ENCODE assay signal across 17 mouse cellular contexts in the genomic region with DNA sequence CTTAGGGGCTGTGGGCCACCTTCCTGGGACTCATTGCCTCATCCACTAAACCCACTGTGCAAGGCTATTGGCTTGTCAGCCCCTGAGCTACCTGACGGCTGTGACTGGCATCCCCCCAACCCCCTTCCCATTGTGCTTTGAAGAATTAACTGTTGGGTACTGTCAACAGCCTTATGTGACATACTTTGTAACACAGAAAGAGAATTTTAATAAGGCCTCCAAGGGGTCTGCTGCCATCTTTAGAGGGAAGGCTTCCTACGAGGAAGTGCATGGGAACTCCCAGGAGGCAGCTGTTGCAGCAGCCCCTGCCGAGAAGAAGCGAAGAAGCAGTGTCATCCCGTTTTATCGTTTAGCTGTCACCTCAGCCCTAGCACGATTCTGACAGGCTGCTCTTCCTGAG.
DNase-seq lines count a peak whose midpoint lies in the region; ATAC-seq lines count a peak whose summit lies in the region.
"Had no signal": no experiment of that assay in that cellular context is flagged by ENCODE, and none has a peak within 500 bp of the region (broad histone marks: within the 10 kb centered on the region; RNA-seq: fewer than 3 reads in every experiment).

No protein-coding gene starts in this region.

- no peak overlapping the region for H3K4me3 ChIP-seq in forebrain, embryonic 13.5 days
- H3K4me3 ChIP-seq in forebrain, embryonic 11.5 days (ENCODE audit: low read depth, low read length), result no peak overlapping the region
- H3K4me3 ChIP-seq in neural tube, embryonic 12.5 days, result no peak overlapping the region
- H3K4me3 ChIP-seq in neural tube, embryonic 15.5 days (replicated peaks), result no peak overlapping the region
- H3K4me3 ChIP-seq in macrophage (ENCODE audit: inconsistent target), result no peak overlapping the region
- H3K4me3 ChIP-seq: embryonic facial prominence, embryonic 13.5 days had no signal

- H3K79me2 ChIP-seq in macrophage (ENCODE audit: inconsistent target), result no peaks in the 10 kb centered on the region

- no peak overlapping the region for H3K9ac ChIP-seq in forebrain, embryonic 13.5 days
- H3K9ac ChIP-seq in forebrain, embryonic 11.5 days (ENCODE audit: low read length), result no peak overlapping the region
- no peak overlapping the region for H3K9ac ChIP-seq in neural tube, embryonic 12.5 days
- H3K9ac ChIP-seq in neural tube, embryonic 15.5 days (replicated peaks), result no peak overlapping the region
- H3K9ac ChIP-seq: embryonic facial prominence, embryonic 13.5 days had no signal

- H3K9me3 ChIP-seq in forebrain, embryonic 13.5 days (replicated peaks), result no peaks in the 10 kb centered on the region
- no peaks in the 10 kb centered on the region for H3K9me3 ChIP-seq in forebrain, embryonic 11.5 days (ENCODE audit: control insufficient read depth, low read length)
- peaks cover 5% of the 10 kb centered on the region for H3K9me3 ChIP-seq in neural tube, embryonic 12.5 days
- H3K9me3 ChIP-seq in neural tube, embryonic 15.5 days (replicated peaks), result no peaks in the 10 kb centered on the region
- H3K9me3 ChIP-seq: embryonic facial prominence, embryonic 13.5 days had no signal

- peak; percentile 59; the same call in 1 of the 2 replicates for ATAC-seq in forebrain, embryonic 13.5 days
- ATAC-seq in forebrain, embryonic 11.5 days (replicated peaks; ENCODE audit: low FRiP score), result no peak
- no peak for ATAC-seq in neural tube, embryonic 12.5 days (ENCODE audit: low FRiP score, low read depth)
- ATAC-seq in neural tube, embryonic 15.5 days (ENCODE audit: low FRiP score), result no peak

- DNase-seq in forebrain, embryonic 11.5 days (ENCODE audit: low spot score), result no peak
- peak; percentile 62 for DNase-seq in retina, postnatal 1 day
- no peak for DNase-seq in urinary bladder, postnatal 36 days (ENCODE audit: low spot score in 2 of 2)
- no peak for DNase-seq in urinary bladder, postnatal 10 days (ENCODE audit: low spot score)
- DNase-seq: adrenal gland, adult 2 months; cerebellum, adult 2 months; kidney, adult 18-20 months; kidney, postnatal 25 days; lung, postnatal 14 days; right cerebral cortex, postnatal 25 days; thymus, postnatal 25 days had no signal

- no peaks in the 10 kb centered on the region for H3K27me3 ChIP-seq in forebrain, embryonic 13.5 days
- no peaks in the 10 kb centered on the region for H3K27me3 ChIP-seq in forebrain, embryonic 11.5 days (ENCODE audit: control insufficient read depth, insufficient read depth, low read length)
- H3K27me3 ChIP-seq in neural tube, embryonic 12.5 days (replicated peaks), result no peaks in the 10 kb centered on the region
- 0 out of 2 replicates have a peak, but pooled peaks cover 3% of the 10 kb centered on the region for H3K27me3 ChIP-seq in neural tube, embryonic 15.5 days (replicated peaks)

- no peaks in the 10 kb centered on the region for H3K36me3 ChIP-seq in forebrain, embryonic 13.5 days (ENCODE audit: poor library complexity, severe bottlenecking)
- H3K36me3 ChIP-seq in forebrain, embryonic 11.5 days (ENCODE audit: control insufficient read depth, insufficient read depth, low read length), result no peaks in the 10 kb centered on the region
- no peaks in the 10 kb centered on the region for H3K36me3 ChIP-seq in neural tube, embryonic 12.5 days
- no peaks in the 10 kb centered on the region for H3K36me3 ChIP-seq in neural tube, embryonic 15.5 days
- H3K36me3 ChIP-seq in macrophage (ENCODE audit: inconsistent target), result no peaks in the 10 kb centered on the region
- H3K36me3 ChIP-seq: embryonic facial prominence, embryonic 13.5 days had no signal

- WGBS in forebrain, embryonic 13.5 days, result 25% methylated on average over 7 of the region's 7 CpGs
- 39% methylated on average over 7 of the region's 7 CpGs for WGBS in forebrain, embryonic 11.5 days
- WGBS in neural tube, embryonic 12.5 days, result 37% methylated on average over 7 of the region's 7 CpGs
- 31% methylated on average over 7 of the region's 7 CpGs for WGBS in neural tube, embryonic 15.5 days
- WGBS in macrophage (ENCODE audit: missing documents), result 39% methylated on average over 7 of the region's 7 CpGs

- H3K4me2 ChIP-seq in forebrain, embryonic 13.5 days, result no peak overlapping the region
- H3K4me2 ChIP-seq in forebrain, embryonic 11.5 days (ENCODE audit: low read depth, low read length, severe bottlenecking), result no peak overlapping the region
- no peak overlapping the region for H3K4me2 ChIP-seq in neural tube, embryonic 12.5 days (replicated peaks)
- H3K4me2 ChIP-seq in neural tube, embryonic 15.5 days, result no peak overlapping the region
- H3K4me2 ChIP-seq: embryonic facial prominence, embryonic 13.5 days had no signal

- H3K27ac ChIP-seq in forebrain, embryonic 13.5 days, result no peak overlapping the region
- no peak overlapping the region for H3K27ac ChIP-seq in forebrain, embryonic 11.5 days (ENCODE audit: low read depth, low read length)
- 0 out of 2 replicates have a peak overlapping the region, but pooled peaks have one; percentile 8 for H3K27ac ChIP-seq in neural tube, embryonic 12.5 days
- no peak overlapping the region for H3K27ac ChIP-seq in neural tube, embryonic 15.5 days (replicated peaks)
- peak overlapping the region; percentile 57 for H3K27ac ChIP-seq in macrophage
- H3K27ac ChIP-seq: embryonic facial prominence, embryonic 13.5 days; stomach, postnatal 0 days had no signal

- peaks cover 20% of the 10 kb centered on the region for H3K4me1 ChIP-seq in forebrain, embryonic 13.5 days
- no peaks in the 10 kb centered on the region; the same call in none of the 2 replicates for H3K4me1 ChIP-seq in forebrain, embryonic 11.5 days (replicated peaks; ENCODE audit: control insufficient read depth, insufficient read depth, low read length)
- peaks cover 13% of the 10 kb centered on the region for H3K4me1 ChIP-seq in neural tube, embryonic 12.5 days
- H3K4me1 ChIP-seq in neural tube, embryonic 15.5 days, result 0 out of 2 replicates have a peak, but pooled peaks cover 5% of the 10 kb centered on the region

Comparison
In these comparisons a context has a peak if more than half of its experiments do, and no peak if none do; other contexts are left out.
1. H3K27ac ChIP-seq: peak in neural tube, embryonic 12.5 days (single experiment) and macrophage (single experiment); none in forebrain, embryonic 13.5 days (single experiment), forebrain, embryonic 11.5 days (single experiment) and neural tube, embryonic 15.5 days (single experiment).